Mouse (Mus musculus) skeletal muscle tissue, postnatal 0 days (tissue): ENCODE measurements around the gene Hist1h1c. TPM values are rescaled to one million over a fixed set of nuclear protein-coding genes. Genes with fewer than 3 reads are reported as not detected.

Experiments
- polyA plus RNA-seq: library from polyadenylated mRNA; unstranded; fragments of >200 nt; fragmentation: Nextera tagmentation; extraction: Ambion mirVana; gene quantifications from 2 replicates; pipeline ENCODE4 v1.2.1, GENCODE M21; 2015

Gene Hist1h1c
- polyA plus RNA-seq: 191 and 322 TPM in 2 replicates

DNA sequence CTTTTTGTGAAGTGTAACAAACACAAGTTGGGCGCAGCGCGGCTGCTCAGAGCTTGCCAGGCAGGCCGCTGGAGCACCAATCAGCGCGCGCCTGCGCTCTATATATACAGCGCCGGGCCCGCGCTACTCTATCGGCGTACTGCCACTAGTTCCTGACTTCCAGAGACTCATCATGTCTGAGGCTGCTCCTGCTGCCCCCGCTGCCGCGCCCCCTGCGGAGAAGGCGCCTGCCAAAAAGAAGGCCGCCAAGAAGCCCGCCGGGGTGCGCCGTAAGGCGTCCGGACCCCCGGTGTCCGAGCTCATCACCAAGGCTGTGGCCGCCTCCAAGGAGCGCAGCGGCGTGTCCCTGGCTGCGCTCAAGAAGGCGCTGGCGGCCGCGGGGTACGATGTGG, at the start of gene Hist1h1c:
Gene Hist1h1c (plus strand): TSS at position 132 of the 392 bp plus-strand sequence.

DNA sequence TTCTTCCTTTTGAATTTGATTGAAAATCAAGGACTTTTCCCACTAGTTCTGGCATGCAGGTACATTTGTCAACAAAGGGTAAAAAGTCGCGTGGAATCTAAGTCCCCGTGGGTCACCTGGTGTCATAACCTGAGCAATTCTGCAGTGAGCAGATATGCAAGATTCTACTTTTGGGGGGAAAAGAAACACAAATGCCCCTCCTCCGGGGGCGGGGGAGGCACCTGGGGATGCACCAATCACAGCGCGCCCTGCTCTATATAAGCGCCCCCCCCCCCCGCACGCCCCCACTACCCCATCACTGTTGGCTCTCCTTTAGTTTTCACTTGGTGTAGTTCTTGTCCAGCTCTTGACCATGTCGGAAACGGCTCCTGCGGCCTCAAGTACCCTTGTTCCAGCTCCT, 43.1 kb upstream of the Hist1h1c start, which contains the start of gene Hist1h1t:
Gene Hist1h1t (plus strand): TSS at position 301 of the 400 bp plus-strand sequence.

DNA sequence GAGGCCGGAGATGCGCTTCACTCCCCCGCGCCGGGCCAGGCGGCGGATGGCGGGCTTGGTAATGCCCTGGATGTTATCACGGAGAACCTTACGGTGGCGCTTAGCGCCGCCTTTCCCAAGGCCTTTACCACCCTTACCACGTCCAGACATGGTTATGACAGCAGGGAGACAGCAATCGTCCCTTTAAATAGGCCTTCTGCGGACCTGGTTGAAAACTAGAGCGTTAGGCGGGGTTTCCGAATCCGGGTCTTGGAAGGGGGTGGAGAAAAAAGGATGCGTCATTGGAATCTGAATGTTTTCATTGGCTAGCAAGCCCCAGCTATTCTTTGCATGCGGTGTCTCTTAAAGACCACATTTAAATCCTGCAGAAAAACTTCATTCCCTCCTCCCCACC, 40.3 kb upstream of the Hist1h1c start, which contains the start of gene Hist1h4c:
Gene Hist1h4c (minus strand): TSS at position 155 of the 394 bp plus-strand sequence.

DNA sequence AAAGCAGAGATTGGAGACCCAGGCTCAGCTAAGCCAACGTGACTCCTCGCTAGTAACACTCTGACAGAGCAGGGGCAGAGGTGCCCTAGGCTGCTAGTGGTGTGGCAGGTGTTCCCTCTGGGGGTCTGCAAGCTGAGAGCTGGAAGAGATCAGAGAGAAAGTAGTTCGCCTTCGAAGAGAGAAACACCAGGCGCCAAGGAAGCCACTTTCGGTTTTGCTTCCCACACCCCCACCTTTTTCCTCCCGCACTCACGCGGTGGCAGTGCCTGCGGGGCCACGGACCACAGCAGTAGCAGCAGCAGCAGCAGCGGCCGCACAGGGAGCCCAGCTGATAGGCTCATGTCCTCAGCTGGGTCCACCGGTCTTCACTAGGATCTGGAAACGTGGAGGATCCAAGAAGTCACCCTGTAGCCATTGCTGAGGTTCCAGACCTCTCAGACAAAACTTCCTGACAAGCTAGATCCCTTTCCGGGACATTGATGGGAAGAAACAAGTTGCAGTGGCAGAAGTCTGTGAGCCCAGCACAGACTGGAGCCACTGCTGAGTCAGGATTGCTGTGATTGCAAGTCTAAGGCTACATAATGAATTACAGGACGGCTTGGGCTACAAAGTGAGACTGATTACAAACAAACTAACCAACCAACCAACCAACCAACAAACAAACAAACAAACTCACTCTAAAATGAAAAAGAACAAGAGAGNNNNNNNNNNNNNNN, 28.1 kb upstream of the Hist1h1c start, which contains the start of gene Hfe:
Gene Hfe (minus strand): TSS at position 481 of the 716 bp plus-strand sequence.

DNA sequence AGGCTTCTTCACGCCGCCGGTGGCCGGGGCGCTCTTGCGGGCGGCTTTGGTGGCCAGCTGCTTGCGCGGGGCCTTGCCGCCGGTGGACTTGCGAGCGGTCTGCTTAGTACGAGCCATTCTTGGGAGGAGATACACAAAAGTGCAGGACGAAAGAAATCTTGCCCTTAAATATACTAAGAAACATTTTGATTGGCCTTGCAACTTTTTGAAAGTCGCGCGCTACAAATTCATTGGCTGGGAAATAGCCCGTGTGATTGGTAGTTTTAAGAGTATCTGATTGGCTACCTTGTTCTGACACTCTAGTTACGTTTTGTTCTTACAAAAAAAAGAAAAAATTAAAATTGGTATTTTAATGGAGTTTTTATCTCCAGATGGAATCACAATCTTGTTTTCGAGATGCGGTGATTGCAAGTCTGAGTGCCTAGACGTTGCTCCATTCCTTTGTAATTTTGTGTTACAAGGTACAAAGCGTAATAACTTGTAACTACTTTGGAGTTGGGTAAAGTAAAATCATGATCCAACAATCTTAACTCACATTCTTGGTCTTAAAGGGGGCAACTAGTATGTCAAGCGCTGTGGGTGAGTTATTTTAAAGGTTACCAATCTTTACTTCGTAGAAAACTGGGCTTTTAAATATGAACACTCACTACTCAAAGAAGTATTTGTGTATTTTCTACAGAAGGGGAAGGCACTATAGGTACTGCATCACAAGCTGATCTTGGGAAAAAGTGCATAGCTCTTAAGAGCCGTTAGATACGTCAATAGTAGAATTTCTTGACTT, 7.0 kb downstream of the Hist1h1c start, which contains the start of gene Hist1h3c:
Gene Hist1h3c (minus strand): TSS at position 222 of the 781 bp plus-strand sequence.

DNA sequence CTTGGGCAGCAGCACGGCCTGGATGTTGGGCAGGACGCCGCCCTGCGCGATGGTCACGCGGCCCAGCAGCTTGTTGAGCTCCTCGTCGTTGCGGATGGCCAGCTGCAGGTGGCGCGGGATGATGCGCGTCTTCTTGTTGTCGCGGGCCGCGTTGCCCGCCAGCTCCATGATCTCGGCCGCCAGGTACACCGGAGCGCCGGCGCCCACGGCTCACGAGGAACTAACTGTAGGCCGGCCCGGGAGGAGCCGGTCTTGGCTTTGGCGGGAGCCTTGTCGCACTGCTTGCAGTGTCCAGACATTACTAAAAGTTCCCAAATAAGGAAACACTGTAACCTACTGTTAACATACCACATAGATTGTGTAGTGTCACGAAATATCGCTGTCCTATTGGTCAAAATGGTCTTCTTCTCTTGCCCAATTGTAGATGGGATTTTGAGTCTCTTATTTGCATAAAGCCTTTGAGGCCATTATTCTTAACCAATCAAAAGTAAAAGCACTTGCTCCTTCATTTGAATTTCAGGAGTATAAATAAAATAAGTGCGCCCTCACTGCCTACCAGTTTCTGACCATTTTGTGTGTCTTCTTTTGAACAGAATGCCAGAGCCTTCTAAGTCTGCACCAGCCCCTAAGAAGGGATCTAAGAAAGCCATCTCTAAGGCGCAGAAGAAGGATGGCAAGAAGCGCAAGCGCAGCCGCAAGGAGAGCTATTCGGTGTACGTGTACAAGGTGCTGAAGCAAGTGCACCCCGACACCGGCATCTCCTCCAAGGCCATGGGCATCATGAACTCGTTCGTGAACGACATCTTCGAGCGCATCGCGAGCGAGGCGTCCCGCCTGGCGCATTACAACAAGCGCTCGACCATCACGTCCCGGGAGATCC, 7.8 kb downstream of the Hist1h1c start, which contains the start of gene Hist1h2bb:
Gene Hist1h2bb (plus strand): TSS at position 534 of the 880 bp plus-strand sequence.

DNA sequence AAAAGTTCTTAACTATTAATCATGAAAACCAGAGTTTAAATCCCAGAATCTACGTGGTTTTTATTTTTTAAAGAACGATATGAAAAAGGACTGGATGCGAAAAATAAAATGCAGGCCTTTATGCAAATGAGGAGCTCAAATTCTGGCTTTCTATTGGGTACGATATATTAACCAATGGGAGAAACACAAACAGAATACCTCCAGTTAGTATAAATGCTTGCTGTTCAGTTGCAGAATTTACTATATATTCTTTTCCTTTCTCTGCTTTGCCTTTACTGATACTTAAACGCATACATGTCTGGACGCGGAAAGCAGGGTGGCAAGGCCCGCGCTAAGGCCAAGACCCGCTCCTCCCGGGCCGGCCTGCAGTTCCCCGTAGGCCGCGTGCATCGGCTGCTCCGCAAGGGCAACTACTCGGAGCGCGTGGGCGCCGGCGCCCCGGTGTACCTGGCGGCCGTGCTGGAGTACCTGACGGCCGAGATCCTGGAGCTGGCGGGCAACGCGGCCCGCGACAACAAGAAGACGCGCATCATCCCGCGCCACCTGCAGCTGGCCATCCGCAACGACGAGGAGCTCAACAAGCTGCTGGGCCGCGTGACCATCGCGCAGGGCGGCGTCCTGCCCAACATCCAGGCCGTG, 12.3 kb downstream of the Hist1h1c start, which contains the start of gene Hist1h2ab:
Gene Hist1h2ab (plus strand): TSS at position 288 of the 639 bp plus-strand sequence.

DNA sequence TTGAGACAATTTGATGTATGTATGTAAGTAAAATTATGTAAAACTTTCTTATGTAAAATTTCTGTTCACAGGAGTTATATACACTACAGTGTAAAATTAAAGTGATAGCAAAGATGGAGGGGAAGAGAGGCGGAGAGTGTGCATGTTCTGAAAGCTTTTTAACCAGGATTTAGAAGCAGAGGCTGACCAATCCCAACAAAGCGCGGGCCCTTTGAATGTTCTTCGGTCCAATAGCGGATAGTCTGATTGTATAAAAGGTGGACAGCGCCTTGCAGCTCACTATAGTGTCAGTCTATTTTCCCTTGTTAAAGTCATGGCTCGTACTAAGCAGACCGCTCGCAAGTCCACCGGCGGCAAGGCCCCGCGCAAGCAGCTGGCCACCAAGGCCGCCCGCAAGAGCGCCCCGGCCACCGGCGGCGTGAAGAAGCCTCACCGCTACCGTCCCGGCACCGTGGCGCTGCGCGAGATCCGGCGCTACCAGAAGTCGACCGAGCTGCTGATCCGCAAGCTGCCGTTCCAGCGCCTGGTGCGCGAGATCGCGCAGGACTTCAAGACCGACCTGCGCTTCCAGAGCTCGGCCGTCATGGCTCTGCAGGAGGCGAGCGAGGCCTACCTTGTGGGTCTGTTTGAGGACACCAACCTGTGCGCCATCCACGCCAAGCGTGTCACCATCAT, 13.6 kb downstream of the Hist1h1c start, which contains the start of gene Hist1h3b:
Gene Hist1h3b (plus strand): TSS at position 201 of the 675 bp plus-strand sequence.

DNA sequence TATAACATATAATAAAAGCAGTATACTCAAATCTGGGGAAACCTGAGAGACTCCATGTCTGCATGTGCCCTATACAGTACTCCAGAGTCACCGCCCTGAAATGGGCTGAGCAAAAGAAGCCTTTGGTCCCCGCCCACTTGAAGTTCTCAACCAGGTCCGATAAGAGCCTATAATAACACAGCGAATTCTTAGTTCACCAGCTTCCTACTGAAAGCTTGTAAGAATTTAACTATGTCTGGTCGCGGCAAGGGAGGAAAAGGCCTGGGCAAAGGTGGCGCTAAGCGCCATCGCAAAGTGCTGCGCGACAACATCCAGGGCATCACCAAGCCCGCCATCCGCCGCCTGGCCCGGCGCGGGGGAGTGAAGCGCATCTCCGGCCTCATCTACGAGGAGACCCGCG, 18.2 kb downstream of the Hist1h1c start, which contains the start of gene Hist1h4b:
Gene Hist1h4b (plus strand): TSS at position 224 of the 400 bp plus-strand sequence.

DNA sequence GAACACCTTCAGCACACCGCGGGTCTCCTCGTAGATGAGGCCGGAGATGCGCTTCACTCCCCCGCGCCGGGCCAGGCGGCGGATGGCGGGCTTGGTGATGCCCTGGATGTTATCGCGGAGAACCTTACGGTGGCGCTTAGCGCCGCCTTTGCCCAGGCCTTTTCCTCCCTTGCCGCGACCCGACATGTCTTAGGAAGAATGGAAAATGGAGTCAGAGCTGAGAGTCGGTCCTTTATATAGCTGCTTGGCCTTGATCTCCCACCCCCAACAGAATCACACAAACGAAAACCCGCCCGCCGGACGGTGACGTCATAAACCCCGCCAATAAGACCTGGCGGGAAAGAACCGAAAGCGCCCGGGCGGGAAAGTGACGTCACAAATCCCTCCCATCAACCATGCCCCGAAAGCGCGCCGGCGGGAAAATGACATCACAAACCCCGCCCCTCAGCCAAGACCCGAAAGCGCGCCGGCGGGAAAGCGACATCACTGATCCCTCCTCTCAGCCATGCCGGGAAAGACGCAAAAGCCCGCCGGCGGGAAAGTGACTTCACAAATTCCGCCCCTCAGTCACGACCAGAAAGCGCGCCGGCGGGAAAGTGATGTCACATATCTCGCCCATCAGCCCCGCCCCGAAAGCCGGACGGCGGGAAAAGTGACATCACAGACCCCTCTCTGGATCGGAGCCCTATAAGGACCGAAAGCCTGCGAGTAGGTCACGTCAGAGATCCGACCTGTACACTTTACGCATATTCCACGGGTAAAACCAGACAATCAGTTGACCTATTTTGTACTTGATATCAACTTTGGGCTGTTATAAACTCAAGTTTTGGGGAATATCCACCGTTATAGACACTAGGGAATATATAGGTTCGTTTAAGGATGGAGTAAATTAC, 22.6 kb downstream of the Hist1h1c start, which contains the start of gene Hist1h4a:
Gene Hist1h4a (minus strand): TSS at position 259 of the 893 bp plus-strand sequence.

DNA sequence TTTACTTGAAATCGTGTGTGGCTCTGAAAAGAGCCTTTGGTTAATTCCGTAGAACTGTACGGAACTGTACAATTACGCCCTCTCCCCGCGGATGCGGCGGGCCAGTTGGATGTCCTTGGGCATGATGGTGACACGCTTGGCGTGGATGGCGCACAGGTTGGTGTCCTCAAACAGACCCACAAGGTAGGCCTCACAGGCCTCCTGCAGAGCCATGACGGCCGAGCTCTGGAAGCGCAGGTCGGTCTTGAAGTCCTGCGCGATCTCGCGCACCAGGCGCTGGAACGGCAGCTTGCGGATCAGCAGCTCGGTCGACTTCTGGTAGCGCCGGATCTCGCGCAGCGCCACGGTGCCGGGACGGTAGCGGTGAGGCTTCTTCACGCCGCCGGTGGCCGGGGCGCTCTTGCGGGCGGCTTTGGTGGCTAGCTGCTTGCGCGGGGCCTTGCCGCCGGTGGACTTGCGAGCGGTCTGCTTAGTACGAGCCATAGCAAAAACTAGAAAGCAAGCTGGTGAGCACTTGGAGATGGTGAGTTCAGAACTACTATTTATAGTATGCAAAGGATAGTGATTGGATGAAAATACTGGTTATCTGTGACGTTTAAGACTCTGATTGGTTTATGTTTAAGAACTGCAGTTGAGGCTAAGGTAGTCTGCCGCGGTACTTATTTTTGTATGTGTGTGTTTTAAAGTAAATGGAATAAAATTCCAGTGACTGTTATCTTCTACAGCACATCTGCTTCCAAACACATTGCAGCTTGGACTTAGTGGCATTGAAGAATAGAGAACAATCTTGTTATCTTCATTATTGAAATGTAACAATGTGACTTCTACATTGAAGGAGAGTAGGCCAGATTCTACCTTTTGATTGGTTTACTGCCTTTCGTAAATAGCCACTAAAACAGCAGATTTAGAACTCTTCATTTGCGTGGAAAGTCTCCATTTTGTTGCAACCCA, 23.5 kb downstream of the Hist1h1c start, which contains the start of gene Hist1h3a:
Gene Hist1h3a (minus strand): TSS at position 516 of the 951 bp plus-strand sequence.

DNA sequence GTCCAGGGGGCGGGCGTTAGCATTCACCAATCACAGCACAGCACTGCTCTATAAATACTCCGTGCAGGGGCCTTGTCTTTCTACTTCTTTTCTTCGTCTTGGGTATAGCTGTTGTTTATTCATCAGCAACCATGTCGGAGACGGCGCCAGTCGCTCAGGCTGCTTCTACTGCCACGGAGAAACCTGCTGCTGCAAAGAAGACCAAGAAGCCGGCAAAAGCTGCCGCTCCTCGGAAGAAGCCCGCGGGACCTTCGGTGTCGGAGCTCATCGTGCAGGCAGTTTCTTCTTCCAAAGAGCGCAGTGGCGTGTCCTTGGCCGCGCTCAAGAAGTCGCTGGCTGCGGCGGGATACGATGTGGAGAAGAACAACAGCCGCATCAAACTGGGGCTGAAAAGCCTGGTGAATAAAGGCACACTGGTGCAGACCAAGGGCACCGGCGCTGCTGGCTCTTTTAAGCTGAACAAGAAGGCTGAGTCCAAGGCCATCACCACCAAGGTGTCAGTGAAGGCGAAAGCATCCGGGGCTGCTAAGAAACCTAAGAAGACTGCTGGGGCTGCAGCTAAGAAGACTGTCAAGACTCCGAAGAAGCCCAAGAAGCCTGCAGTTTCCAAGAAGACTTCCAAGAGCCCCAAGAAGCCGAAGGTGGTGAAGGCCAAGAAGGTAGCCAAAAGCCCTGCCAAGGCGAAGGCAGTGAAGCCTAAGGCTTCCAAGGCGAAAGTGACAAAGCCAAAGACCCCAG, 25.1 kb downstream of the Hist1h1c start, which contains the start of gene Hist1h1a:
Gene Hist1h1a (plus strand): TSS at position 81 of the 738 bp plus-strand sequence.

DNA sequence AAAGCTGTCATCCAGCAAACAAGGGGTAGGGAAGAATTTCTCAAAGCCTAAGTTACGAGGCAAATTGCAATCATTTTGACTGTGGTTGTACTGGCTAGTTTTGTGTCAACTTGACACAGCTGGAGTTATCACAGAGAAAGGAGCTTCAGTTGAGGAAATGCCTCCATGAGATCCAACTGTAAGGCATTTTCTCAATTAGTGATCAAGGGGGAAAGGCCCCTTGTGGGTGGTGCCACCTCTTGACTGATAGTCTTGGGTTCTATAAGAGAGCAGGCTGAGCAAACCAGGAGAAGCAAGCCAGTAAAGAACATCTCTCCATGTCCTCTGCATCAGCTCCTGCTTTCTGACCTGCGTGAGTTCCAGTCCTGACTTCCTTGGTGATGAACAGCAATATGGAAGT, 31.0 kb downstream of the Hist1h1c start, which contains the start of gene Trim38:
Gene Trim38 (plus strand): TSS at position 301 of the 400 bp plus-strand sequence.

